Mouse (Mus musculus): ENCODE results near the gene Dpep1. TPM values are rescaled to one million over a fixed set of nuclear protein-coding genes. Genes with fewer than 3 reads are reported as not detected.
"Not testable (repeated sequence)": the region's sequence is repeated elsewhere in the genome, so short reads cannot be mapped to it uniquely, and the experiment has no call there.

The Dpep1 gene
- polyA plus RNA-seq, 1 experiment from 2014 or later, result 1.7 TPM

DNA sequence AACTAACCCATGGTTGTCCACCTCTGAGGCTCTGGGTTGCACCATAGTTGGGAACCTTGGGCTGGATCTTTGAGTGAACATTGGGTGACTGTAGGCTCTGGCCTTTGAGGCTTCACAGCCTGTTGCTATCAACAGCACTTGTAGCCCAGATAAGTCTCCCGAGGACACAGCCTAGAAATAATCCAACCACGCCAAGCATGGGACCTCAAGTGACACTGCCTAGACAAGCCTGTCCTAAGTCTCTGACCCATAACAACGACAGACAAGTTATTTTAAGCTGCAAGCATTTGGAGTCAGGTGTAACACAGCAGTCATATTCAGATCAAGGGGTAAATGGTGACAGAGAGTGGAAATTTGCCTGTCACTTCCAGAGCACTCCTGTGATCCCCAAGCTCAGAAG lies 29.4 kb downstream of the Dpep1 start:
- no peak overlapping the region for H3K27ac ChIP-seq (ENCODE audit: low read length)
- WGBS, result 81% methylated on average over 3 of the region's 3 CpGs
- ATAC-seq (ENCODE audit: insufficient number of reproducible peaks, insufficient read depth, low FRiP score, low read depth), result no peak
- no peak overlapping the region for H3K4me3 ChIP-seq (ENCODE audit: low read depth, low read length)
- H3K4me2 ChIP-seq (replicated peaks; ENCODE audit: low read depth, low read length), result no peak overlapping the region
- H3K36me3 ChIP-seq (ENCODE audit: control insufficient read depth, insufficient read depth, low read length), result no peaks in the 10 kb centered on the region
- H3K4me1 ChIP-seq (ENCODE audit: control insufficient read depth, insufficient read depth, low read length), result peaks cover 10% of the 10 kb centered on the region
- no peaks in the 10 kb centered on the region for H3K27me3 ChIP-seq (ENCODE audit: control insufficient read depth, insufficient read depth, low read length)
- no peaks in the 10 kb centered on the region for H3K9me3 ChIP-seq (ENCODE audit: control insufficient read depth, low read depth, low read length)
- no peak overlapping the region for H3K9ac ChIP-seq (replicated peaks; ENCODE audit: low read depth, low read length)

DNA sequence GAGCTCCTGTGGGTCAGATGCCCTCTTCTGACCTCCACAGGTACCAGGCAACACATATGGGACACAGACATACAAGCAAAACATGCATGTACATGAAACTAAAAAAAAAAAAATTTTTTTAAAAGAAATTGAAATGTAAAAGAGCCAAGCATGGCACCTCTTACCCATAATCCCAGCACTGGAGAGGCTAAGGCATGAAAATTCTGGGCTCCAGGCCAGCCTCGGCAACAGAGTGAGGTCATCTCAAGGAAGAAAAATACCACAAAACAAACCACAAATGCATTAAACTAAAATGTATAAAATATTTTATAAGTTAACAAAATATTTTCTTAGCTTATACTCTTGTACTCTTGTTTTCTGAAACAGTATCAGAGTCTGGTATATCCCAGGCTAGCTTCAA lies 34.9 kb downstream of the Dpep1 start:
- WGBS, result 71% methylated on average over 1 of the region's 1 CpGs
- no peak for ATAC-seq (ENCODE audit: insufficient number of reproducible peaks, insufficient read depth, low FRiP score, low read depth)
- Histone ChIP-seq H3K4me1 (ENCODE audit: control insufficient read depth, insufficient read depth, low read length) (peaks cover 9% of the 10 kb centered on the region), H3K27me3 (ENCODE audit: control insufficient read depth, insufficient read depth, low read length) (no peaks in the 10 kb centered on the region), H3K4me3 (ENCODE audit: low read depth, low read length) (no peak overlapping the region), H3K27ac (ENCODE audit: low read length) (no peak overlapping the region), H3K9me3 (ENCODE audit: control insufficient read depth, low read depth, low read length) (no peaks in the 10 kb centered on the region), H3K4me2 (replicated peaks; ENCODE audit: low read depth, low read length) (no peak overlapping the region), H3K36me3 (ENCODE audit: control insufficient read depth, insufficient read depth, low read length) (no peaks in the 10 kb centered on the region), H3K9ac (replicated peaks; ENCODE audit: low read depth, low read length) (no peak overlapping the region)

DNA sequence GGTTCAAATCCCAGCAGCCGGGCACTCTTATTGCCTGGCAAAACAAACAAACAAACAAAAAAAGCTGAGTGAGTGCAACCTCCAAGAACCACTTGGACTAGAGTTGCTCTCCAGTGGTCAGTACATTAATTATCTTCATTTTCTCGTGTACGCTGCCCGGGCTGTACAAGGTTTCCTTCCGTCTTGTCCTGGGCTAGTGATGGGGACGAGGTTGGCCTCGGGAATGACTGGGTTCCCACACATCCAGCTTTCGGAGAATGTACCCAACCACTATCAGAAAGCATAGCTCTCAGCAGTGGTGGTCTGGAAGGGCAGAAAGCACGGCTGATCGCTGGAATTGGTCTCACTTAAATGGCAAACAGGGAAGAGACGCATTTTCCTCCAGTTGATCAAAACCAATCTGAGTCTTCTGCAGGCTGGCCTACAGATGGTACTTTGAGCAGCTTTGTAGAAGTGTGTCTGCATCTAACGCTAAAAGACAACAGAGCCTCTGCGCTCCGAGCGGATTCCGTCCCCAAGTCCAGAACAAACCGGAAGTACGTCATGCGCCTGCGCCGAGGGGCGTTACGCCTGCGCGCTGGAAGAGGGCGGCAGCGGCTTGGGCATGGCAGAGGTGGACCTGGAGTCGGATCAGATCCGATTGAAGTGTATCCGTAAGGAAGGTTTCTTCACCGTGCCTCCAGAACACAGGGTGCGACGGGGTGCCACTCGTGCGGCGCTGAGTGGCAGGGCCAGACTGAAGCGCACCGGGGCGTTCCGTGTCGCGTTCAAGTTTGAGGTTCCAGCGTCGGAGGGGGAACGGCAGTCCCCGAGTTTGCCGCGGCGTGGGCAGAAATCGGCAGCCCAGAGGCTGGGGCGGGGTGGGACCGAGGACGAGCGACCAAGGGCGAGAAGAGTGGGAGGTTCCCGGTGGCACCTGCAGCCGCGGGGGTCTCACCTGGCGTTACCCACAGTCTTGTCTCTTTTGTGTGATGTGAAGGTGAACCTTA lies 38.5 kb downstream of the Dpep1 start, which contains the start of gene Cdk10:
Gene Cdk10 (plus strand): TSS at position 565 of the 989 bp plus-strand sequence.
- peak within 1 kb of the TSS; percentile 85 for H3K27ac ChIP-seq (ENCODE audit: low read length)
- peak within 1 kb of the TSS; percentile 91 for H3K4me2 ChIP-seq (replicated peaks; ENCODE audit: low read depth, low read length)
- WGBS, result 2% methylated on average over 59 of the region's 59 CpGs
- H3K4me3 ChIP-seq (ENCODE audit: low read depth, low read length), result peak within 1 kb of the TSS; percentile 90
- H3K9ac ChIP-seq (replicated peaks; ENCODE audit: low read depth, low read length), result peak within 1 kb of the TSS; percentile 88
- no peaks in the 10 kb centered on the region for H3K27me3 ChIP-seq (ENCODE audit: control insufficient read depth, insufficient read depth, low read length)
- peaks cover 24% of the 10 kb centered on the region for H3K36me3 ChIP-seq (ENCODE audit: control insufficient read depth, insufficient read depth, low read length)
- peak; percentile 91 for ATAC-seq (ENCODE audit: insufficient number of reproducible peaks, insufficient read depth, low FRiP score, low read depth)
- H3K9me3 ChIP-seq (ENCODE audit: control insufficient read depth, low read depth, low read length), result no peaks in the 10 kb centered on the region
- H3K4me1 ChIP-seq (ENCODE audit: control insufficient read depth, insufficient read depth, low read length), result peaks cover 9% of the 10 kb centered on the region

DNA sequence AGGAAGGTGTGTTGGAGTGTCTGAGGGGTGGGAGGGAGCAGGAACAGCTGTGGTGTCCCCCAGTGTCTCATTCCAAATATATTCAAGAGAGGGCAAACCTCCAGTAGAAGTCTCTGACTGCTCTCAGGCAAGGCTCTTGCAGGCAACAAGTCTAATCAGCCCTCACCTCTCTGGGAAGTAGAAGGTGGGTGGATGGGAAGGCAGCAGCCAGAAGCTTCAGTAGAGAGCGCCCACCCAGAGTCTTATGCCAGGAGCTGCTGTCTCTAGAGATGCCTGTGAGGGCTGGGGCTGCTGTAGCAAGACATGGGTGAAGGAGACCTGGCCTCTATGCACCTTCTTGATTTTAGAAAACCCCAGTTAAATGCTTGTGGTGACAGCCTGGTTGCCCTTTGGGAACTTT lies 42.4 kb downstream of the Dpep1 start:
- Histone ChIP-seq H3K4me1 (ENCODE audit: control insufficient read depth, insufficient read depth, low read length) (peaks cover 9% of the 10 kb centered on the region), H3K4me2 (replicated peaks; ENCODE audit: low read depth, low read length) (no peak overlapping the region), H3K9ac (replicated peaks; ENCODE audit: low read depth, low read length) (no peak overlapping the region), H3K9me3 (ENCODE audit: control insufficient read depth, low read depth, low read length) (no peaks in the 10 kb centered on the region), H3K27me3 (ENCODE audit: control insufficient read depth, insufficient read depth, low read length) (no peaks in the 10 kb centered on the region), H3K27ac (ENCODE audit: low read length) (no peak overlapping the region), H3K36me3 (ENCODE audit: control insufficient read depth, insufficient read depth, low read length) (peaks cover 27% of the 10 kb centered on the region), H3K4me3 (ENCODE audit: low read depth, low read length) (no peak overlapping the region)
- no peak for ATAC-seq (ENCODE audit: insufficient number of reproducible peaks, insufficient read depth, low FRiP score, low read depth)
- WGBS, result 95% methylated on average over 1 of the region's 1 CpGs

DNA sequence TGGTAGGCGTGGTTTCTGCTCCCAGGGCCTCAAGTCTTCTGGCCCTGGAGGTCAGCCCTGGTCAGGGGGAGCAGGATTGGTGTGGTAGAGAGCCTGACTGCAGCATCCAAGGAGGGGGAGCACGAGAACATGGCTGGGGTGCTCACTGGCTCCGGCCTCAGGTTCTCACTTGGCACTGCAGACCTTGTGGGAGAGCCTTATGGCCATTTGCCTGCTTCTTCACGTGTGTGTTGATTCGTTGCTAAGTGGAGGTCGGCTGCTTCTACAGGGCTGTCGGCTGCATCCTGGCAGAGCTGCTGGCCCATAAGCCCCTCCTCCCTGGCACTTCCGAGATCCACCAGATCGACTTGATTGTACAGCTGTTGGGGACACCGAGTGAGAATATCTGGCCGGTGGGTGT lies 44.3 kb downstream of the Dpep1 start:
- H3K36me3 ChIP-seq (ENCODE audit: control insufficient read depth, insufficient read depth, low read length), result peaks cover 27% of the 10 kb centered on the region
- not testable (repeated sequence) for H3K4me1 ChIP-seq (ENCODE audit: control insufficient read depth, insufficient read depth, low read length); H3K9me3 ChIP-seq (ENCODE audit: control insufficient read depth, low read depth, low read length); H3K4me2 ChIP-seq (replicated peaks; ENCODE audit: low read depth, low read length); H3K27ac ChIP-seq (ENCODE audit: low read length); ATAC-seq (ENCODE audit: insufficient number of reproducible peaks, insufficient read depth, low FRiP score, low read depth); H3K4me3 ChIP-seq (ENCODE audit: low read depth, low read length); H3K27me3 ChIP-seq (ENCODE audit: control insufficient read depth, insufficient read depth, low read length); H3K9ac ChIP-seq (replicated peaks; ENCODE audit: low read depth, low read length)
- WGBS, result 82% methylated on average over 9 of the region's 11 CpGs

DNA sequence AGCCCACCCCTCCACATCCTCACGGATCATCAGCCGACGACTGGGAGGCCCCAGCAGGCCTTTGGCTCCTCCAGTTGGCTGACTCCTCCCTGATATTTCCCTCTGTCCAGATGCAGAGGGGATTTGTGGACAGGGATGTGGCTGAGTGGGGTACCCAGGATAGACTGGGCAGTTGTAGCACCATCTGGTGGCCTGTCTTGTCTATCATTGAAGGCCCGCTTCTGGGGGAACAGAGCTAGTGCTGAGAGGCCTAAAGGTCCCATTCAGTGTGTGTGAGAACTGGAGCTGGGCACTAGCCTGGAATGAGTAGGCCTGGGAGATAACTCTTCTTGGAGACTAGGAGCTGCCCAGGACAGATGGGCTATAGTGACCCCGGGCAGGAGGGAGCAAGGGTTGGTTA lies 45.7 kb downstream of the Dpep1 start:
- Histone ChIP-seq H3K27me3 (ENCODE audit: control insufficient read depth, insufficient read depth, low read length) (no peaks in the 10 kb centered on the region), H3K4me3 (ENCODE audit: low read depth, low read length) (no peak overlapping the region), H3K4me1 (ENCODE audit: control insufficient read depth, insufficient read depth, low read length) (peaks cover 9% of the 10 kb centered on the region; the same call in 1 of the 2 replicates), H3K9ac (replicated peaks; ENCODE audit: low read depth, low read length) (no peak overlapping the region), H3K9me3 (ENCODE audit: control insufficient read depth, low read depth, low read length) (no peaks in the 10 kb centered on the region), H3K27ac (ENCODE audit: low read length) (no peak overlapping the region), H3K4me2 (replicated peaks; ENCODE audit: low read depth, low read length) (no peak overlapping the region), H3K36me3 (ENCODE audit: control insufficient read depth, insufficient read depth, low read length) (peaks cover 26% of the 10 kb centered on the region)
- no peak for ATAC-seq (ENCODE audit: insufficient number of reproducible peaks, insufficient read depth, low FRiP score, low read depth)
- 51% methylated on average over 5 of the region's 5 CpGs for WGBS

DNA sequence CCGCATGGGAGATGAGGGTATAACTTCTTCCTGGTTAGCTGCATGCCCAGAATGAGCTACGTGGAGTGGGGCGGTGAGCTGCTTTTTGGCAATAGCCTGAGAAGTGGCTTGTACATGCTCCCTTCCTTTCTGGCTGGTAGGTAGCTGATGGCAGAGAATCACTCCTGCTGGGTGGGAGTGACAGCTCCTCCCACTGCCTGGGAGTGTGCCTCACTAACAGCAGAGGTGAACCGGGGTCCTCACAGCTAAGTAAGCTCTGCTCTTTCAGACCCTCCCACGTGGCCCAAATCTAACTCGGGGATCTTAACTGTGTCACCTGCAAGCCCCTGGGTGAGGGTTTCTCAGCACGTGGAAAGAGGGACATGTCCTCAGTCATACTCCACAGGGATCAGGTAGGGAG lies 46.5 kb downstream of the Dpep1 start:
- Histone ChIP-seq H3K4me3 (ENCODE audit: low read depth, low read length) (no peak overlapping the region), H3K27ac (ENCODE audit: low read length) (no peak overlapping the region), H3K9me3 (ENCODE audit: control insufficient read depth, low read depth, low read length) (no peaks in the 10 kb centered on the region), H3K27me3 (ENCODE audit: control insufficient read depth, insufficient read depth, low read length) (no peaks in the 10 kb centered on the region), H3K4me1 (ENCODE audit: control insufficient read depth, insufficient read depth, low read length) (peaks cover 9% of the 10 kb centered on the region; the same call in 1 of the 2 replicates), H3K36me3 (ENCODE audit: control insufficient read depth, insufficient read depth, low read length) (peaks cover 18% of the 10 kb centered on the region), H3K9ac (replicated peaks; ENCODE audit: low read depth, low read length) (no peak overlapping the region), H3K4me2 (replicated peaks; ENCODE audit: low read depth, low read length) (no peak overlapping the region)
- ATAC-seq (ENCODE audit: insufficient number of reproducible peaks, insufficient read depth, low FRiP score, low read depth), result no peak
- WGBS, result 31% methylated on average over 7 of the region's 7 CpGs

DNA sequence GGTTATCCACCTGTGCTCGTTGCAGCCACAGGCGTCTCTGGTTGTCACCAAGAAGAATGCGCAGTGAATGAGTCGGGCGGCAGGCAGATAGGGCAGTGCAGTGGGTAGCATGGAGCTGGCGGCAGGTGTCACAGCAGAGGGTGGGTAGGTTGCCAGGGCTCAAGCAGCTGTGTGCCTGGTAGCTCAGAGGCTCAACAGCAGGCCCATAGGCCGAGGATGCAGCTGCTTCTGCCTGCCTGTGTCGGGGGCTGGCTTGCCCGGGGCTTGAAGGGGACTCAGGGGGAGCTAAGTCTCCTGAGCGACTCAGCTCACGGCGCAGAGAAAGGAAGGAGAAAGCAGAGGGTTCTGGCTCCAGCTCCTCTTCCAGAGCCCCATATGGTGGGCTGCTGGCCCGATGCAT lies 47.3 kb downstream of the Dpep1 start:
- WGBS, result 60% methylated on average over 13 of the region's 13 CpGs
- Histone ChIP-seq H3K9me3 (ENCODE audit: control insufficient read depth, low read depth, low read length) (no peaks in the 10 kb centered on the region), H3K36me3 (ENCODE audit: control insufficient read depth, insufficient read depth, low read length) (peaks cover 12% of the 10 kb centered on the region; the same call in 1 of the 2 replicates), H3K27ac (ENCODE audit: low read length) (no peak overlapping the region), H3K27me3 (ENCODE audit: control insufficient read depth, insufficient read depth, low read length) (no peaks in the 10 kb centered on the region), H3K4me2 (replicated peaks; ENCODE audit: low read depth, low read length) (no peak overlapping the region), H3K9ac (replicated peaks; ENCODE audit: low read depth, low read length) (no peak overlapping the region), H3K4me1 (ENCODE audit: control insufficient read depth, insufficient read depth, low read length) (peaks cover 9% of the 10 kb centered on the region; the same call in 1 of the 2 replicates), H3K4me3 (ENCODE audit: low read depth, low read length) (no peak overlapping the region)
- ATAC-seq (ENCODE audit: insufficient number of reproducible peaks, insufficient read depth, low FRiP score, low read depth), result no peak

Measured in stomach, embryonic 14.5 days (tissue).